Mouse (Mus musculus) regulatory T cell (primary cell): ENCODE results near the gene Taar7b.

Source experiments
- in situ Hi-C: fragments of 300-600 bp; cut with MboI, MseI; formaldehyde crosslinking; loops from one replicate; pipeline ENCODE4 v1.15.1; 2025; ENCODE audit warnings: high pct_unique_total_duplicates

Taar7b gene

GRCm38 (mm10) chr10:23999639-24000038, at the start of gene Taar7b:
Taar7b (plus strand) TSS chr10:23999939.
- in situ Hi-C loops: no loop called here

- in situ Hi-C loops: loop anchor here (25.0 kb wide), 1 partner anchor 361 kb away; no protein-coding TSS in a partner anchor
These were observed 48.0 kb upstream of the Taar7b start for GRCm38 (mm10) chr10:23951714-23952113.

- in situ Hi-C loops: loop anchor here (25.0 kb wide), 1 partner anchor 353 kb away; no protein-coding TSS in a partner anchor
These were observed 40.7 kb upstream of the Taar7b start for GRCm38 (mm10) chr10:23959071-23959470.

GRCm38 (mm10) chr10:23960444-23960915, 39.3 kb upstream of the Taar7b start, which contains the start of gene Taar4:
Taar4 (plus strand) TSS chr10:23960494.
- in situ Hi-C loops: loop anchor here (25.0 kb wide), 1 partner anchor 352 kb away; no protein-coding TSS in a partner anchor

GRCm38 (mm10) chr10:23963444-23963843, 36.3 kb upstream of the Taar7b start:
- in situ Hi-C loops: loop anchor here (25.0 kb wide), 1 partner anchor 349 kb away; no protein-coding TSS in a partner anchor

DNA sequence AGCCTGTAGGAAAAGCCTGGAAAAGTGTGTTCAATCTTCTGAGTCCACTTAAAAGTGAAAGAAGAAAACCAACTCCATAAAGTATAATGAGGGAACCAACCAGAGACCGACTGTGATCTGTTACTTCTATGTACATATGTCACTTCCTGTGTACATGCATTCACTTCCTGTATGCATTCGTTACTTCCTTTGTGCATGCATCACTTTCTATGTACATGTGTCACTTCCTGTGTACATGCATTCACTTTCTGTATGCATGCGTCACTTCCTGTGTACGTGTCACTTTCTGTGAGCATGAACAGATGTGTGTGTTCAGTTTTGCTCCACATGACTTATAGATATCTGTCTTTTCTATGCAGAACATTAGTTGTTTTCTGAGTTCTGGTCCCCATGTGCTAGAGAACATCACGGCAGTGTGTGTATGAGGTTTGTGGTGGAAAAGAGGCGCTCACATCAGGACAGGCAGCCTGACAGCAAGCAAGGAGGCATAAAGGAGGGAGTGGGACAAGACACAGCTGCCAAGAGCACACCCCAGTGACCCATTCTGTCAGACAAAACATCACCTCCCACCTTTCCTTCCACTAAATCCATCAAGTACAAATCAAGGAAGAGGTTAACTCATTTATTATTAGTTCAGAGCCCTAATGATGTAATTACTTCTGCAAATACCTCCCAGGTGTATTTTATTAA, 34.7 kb upstream of the Taar7b start:
- in situ Hi-C loops: loop anchor here (25.0 kb wide), 1 partner anchor 347 kb away; no protein-coding TSS in a partner anchor

- in situ Hi-C loops: loop anchor here (25.0 kb wide), 1 partner anchor 342 kb away; no protein-coding TSS in a partner anchor
These were observed 29.0 kb upstream of the Taar7b start, which contains the start of gene Taar5 for GRCm38 (mm10) chr10:23970656-23971165. Taar5 (plus strand) TSS chr10:23970706.

DNA sequence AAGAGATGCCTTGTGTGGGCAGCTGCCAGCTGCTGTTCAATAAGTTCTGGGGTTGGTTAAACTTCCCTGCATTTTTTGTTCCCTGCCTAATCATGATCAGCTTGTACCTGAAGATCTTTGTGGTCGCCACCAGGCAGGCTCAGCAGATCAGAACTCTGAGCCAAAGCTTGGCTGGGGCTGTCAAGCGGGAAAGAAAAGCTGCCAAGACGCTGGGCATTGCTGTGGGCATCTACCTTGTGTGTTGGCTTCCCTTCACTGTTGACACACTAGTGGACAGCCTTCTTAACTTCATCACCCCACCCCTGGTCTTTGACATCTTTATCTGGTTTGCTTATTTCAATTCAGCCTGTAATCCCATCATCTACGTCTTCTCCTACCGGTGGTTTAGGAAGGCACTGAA, 28.5 kb upstream of the Taar7b start:
- in situ Hi-C loops: loop anchor here (25.0 kb wide), 1 partner anchor 341 kb away; no protein-coding TSS in a partner anchor

- in situ Hi-C loops: no loop called here
These were observed 21.8 kb upstream of the Taar7b start for GRCm38 (mm10) chr10:23977958-23978357.

DNA sequence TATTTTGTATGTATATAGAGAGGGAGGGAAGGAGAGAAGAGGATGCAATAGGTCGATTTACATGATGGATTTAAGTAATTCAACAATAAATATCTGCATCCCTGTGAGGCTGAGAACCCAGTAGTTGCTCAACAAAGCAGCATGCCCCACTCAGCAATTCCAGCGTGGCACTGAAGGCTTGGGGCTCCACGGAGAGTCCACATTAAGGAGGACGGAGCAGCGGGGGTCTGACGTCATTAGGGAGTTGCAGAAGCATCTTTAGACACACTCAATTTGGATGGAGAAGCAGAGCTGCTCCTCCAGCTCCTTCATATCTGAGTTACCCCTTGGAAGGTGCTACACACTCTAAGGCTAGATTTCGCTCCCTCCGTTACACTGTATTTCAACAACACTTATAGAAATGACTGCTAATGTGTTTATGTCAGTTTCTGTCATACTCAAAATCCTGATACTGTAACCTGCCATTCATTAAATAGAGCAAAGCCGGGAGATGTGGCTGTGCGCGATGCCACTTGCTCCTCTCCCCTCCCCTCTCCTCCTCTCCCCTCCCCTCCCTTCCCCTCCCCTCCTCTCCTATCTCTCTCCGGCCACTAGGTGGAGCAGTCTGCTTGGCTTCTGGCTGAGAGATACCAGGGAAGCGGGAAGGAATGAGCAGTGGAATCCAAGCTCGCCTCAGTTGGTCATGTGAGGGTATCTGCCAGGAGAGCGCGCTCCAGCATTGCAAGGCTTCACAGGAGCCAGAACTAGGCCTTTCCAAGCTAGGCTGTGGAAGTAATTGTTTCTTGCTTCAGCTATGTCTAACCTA, 20.6 kb upstream of the Taar7b start:
- in situ Hi-C loops: no loop called here

GRCm38 (mm10) chr10:23985546-23985945, 14.2 kb upstream of the Taar7b start, which contains the start of gene Taar6:
Taar6 (minus strand) TSS chr10:23985646.
- in situ Hi-C loops: no loop called here

DNA sequence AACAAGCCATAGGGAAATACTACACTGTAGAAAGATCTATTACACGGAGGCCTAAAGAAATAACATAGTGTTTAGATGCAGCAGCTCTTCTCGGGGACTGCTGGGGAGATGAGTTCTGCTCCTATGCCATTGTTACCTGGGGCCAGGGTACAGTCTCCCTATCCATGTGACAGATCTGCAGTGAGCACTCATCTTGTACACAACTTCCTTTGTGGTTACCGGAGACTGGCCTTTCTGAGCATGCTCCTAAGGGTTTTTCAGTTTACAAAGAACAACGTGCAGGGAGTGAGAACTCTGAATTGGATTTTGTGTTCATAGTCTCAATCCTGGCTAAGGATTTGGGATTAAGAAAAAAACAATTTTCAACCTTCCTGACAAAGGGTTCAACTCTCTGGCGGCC, 13.3 kb upstream of the Taar7b start:
- in situ Hi-C loops: no loop called here

GRCm38 (mm10) chr10:23993381-23993780, 6.4 kb upstream of the Taar7b start, which contains the start of gene Taar7a:
Taar7a (minus strand) TSS chr10:23993481.
- in situ Hi-C loops: no loop called here

DNA sequence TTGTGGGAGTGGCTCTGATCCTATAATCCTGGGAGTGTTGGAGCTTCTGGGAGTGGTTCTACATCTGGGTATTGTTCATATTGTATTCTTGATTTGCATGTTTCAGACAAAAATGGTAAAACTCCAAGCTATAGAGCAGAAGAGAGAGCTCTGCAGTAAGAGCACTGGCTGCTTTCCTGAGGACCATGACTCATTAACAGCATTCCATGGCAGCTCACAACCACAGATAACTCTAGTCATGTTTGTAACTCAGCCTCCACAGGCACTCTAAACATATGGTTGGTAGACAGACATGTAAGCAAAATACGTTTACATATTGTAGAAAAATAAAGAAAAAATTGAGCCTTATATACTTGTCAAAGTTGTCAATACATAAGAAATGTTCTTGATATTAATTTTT, 6.7 kb downstream of the Taar7b start:
- in situ Hi-C loops: no loop called here

- in situ Hi-C loops: no loop called here
These were observed 7.3 kb downstream of the Taar7b start for GRCm38 (mm10) chr10:24007034-24007433.

DNA sequence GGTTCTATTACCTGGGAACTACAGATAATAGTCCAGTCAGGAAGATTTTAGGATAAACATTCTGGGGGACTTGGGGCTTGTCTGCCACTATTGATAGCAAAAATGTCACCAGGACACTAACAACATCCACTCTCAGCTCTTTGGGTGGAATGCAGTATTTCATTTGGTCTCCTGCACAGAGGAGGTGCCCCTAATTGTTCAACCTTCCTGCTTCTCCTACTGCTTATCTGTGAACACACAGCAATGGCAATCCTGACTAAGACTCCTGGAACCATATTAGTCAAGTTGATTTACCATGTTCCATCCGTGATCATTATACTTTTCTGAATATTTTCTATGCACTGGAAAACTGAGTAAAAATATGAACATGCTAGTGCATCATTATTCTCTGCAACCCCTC, 8.4 kb downstream of the Taar7b start:
- in situ Hi-C loops: no loop called here

DNA sequence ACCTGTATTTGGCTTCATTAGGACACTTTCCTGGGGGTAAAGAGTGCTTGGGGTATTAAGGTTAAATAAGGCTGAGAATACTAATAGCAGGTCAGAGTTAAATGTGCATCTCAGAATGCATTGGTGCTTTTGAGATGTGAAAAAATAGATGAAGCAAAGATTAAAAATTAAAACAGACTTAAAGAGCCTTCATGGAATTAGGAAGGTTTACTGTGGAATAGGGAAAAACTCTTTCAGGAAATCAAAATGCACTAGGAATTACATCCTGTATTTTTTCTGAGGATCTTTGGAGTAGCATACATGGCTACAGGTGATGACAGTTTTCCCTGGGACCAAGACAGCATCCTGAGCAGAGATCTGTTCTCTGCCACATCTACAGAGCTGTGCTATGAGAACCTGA, 27.2 kb downstream of the Taar7b start, which contains the start of gene Taar7d:
Gene Taar7d (plus strand): TSS at position 301 of the 400 bp plus-strand sequence.
- in situ Hi-C loops: no loop called here

DNA sequence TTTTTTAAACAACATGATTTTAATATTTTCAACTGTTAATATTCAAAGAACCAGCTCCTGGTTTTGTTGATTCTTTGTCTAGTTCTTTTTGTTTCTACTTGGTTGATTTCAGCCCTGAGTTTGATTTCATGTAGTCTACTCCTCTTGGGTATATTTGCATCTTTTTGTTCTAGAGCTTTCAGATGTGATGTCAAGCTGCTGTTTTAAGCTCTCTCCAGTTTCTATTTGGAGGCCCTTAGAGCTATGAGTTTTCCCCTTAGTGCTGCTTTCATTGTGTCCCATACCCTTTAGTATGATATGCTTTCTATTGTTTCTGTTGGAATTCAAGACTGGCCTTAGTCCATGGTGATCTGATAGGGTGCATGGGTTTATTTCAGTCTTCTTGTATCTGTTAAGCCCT, 31.6 kb downstream of the Taar7b start:
- in situ Hi-C loops: no loop called here

- in situ Hi-C loops: no loop called here
These were observed 37.6 kb downstream of the Taar7b start, which contains the start of gene Taar7e for GRCm38 (mm10) chr10:24037314-24037713. Taar7e (plus strand) TSS chr10:24037614.

DNA sequence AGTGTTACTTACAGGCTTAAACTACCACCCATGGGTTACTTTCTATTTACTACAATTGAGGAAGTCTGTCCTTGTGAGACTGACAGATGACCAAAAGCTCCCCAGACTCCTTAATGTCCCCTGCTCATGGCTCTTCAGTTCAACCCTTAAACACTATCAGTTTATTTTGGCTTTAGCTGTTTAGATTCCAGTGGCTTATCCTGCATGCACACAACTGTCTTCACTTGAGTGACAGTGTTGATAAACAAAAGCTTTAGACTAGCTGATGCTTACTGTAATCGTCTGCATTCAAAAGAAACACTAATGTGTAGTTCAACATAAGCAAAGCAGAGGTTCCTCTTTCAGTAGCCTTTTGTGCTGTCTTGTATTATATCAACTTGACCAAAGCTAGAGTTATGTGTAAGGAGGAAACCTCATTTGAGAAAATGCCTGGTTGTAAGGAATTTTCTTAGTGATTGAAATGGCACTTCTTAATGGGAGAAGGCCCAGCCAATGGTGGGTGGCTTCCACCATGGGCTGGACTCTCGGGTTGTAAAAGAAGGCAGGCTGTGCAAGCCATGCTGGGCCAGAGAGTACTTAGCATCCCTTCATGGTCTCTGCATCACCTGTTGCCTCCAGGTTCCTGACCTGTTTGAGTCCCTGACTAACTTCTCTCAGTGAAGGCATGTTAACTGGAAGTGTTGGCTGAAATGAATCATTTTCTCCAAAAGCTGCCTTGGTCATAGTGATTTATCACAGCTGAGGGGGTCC, 40.6 kb downstream of the Taar7b start:
- in situ Hi-C loops: loop anchor here (10.0 kb wide), 1 partner anchor 1565 kb away; no protein-coding TSS in a partner anchor

GRCm38 (mm10) chr10:24049210-24049609, 49.5 kb downstream of the Taar7b start, which contains the start of gene Taar7f:
Taar7f (plus strand) TSS chr10:24049510.
- in situ Hi-C loops: loop anchor here (10.0 kb wide), 1 partner anchor 1556 kb away; no protein-coding TSS in a partner anchor
